Mouse (Mus musculus) liver, embryonic 14.5 days (tissue): Measurements from ENCODE around the gene Rab8a. TPM values are rescaled to one million over a fixed set of nuclear protein-coding genes. Genes with fewer than 3 reads are reported as not detected.
A peak's percentile ranks its signal among the peaks of the same experiment; 100 is the strongest.

Experiments used
- ATAC-seq: fragments of 200-750 bp; cut with Nextera tagmentation; 2 replicates; pipeline ENCODE4 v1.8.0; 2017; ENCODE audit warnings: moderate number of reproducible peaks, mild to moderate bottlenecking, moderate library complexity; ENCODE audit not compliant: insufficient read depth
- DNase-seq, 3 experiments: peaks; one replicate each; pipeline ENCODE4 v3.0.0-alpha.2; 2012 to 2013; ENCODE audit warnings: low read depth in 3 of 3, low spot score in 3 of 3
- H3K27ac ChIP-seq: fragments of 300-500 bp; sonication (generic); 2 replicates; pipeline ENCODE4 v1.5.1; 2014; ENCODE audit warnings: moderate library complexity, mild to moderate bottlenecking, control low read depth, inconsistent platforms
- H3K27me3 ChIP-seq: fragments of 300-500 bp; sonication (generic); 2 replicates; pipeline ENCODE4 v1.6.1; 2014; ENCODE audit warnings: mild to moderate bottlenecking, low read length, moderate library complexity; ENCODE audit not compliant: control insufficient read depth, insufficient read depth
- H3K36me3 ChIP-seq: fragments of 300-500 bp; sonication (generic); replicated peaks from 2 replicates; pipeline ENCODE4 v1.6.1; 2014; ENCODE audit warnings: low read depth; ENCODE audit not compliant: control insufficient read depth, insufficient read depth
- H3K4me1 ChIP-seq, 2 experiments: fragments of 200-500 bp in 1 of 2; fragments of 300-500 bp in 1 of 2; sonication (generic) in 1 of 2; replicated peaks; 2 replicates each; pipeline ENCODE4 v1.6.1; 2012 to 2014; ENCODE audit warnings: antibody characterized with exemption in 1 of 2, inconsistent platforms in 1 of 2, low read length in 1 of 2; ENCODE audit not compliant: control insufficient read depth in 2 of 2, insufficient read depth in 2 of 2
- H3K4me2 ChIP-seq: fragments of 300-500 bp; sonication (generic); 2 replicates; pipeline ENCODE4 v1.6.1; 2014; ENCODE audit warnings: low read depth, mild to moderate bottlenecking, control low read depth, moderate library complexity
- H3K4me3 ChIP-seq, 2 experiments: fragments of 200-500 bp in 1 of 2; fragments of 300-500 bp in 1 of 2; sonication (generic) in 1 of 2; 2 replicates each; pipeline ENCODE4 v1.5.1; 2012 to 2014; ENCODE audit warnings: low read depth in 2 of 2, low read length in 2 of 2, mild to moderate bottlenecking in 2 of 2, control low read depth in 1 of 2, inconsistent platforms in 1 of 2, moderate library complexity in 1 of 2; ENCODE audit not compliant: insufficient read depth in 1 of 2
- H3K9ac ChIP-seq: fragments of 300-500 bp; sonication (generic); replicated peaks from 2 replicates; pipeline ENCODE4 v1.6.1; 2014; ENCODE audit warnings: mild to moderate bottlenecking, control low read depth, moderate library complexity
- H3K9me3 ChIP-seq: fragments of 300-500 bp; sonication (generic); 2 replicates; pipeline ENCODE4 v1.6.1; 2016; ENCODE audit warnings: low read length, mixed read lengths; ENCODE audit not compliant: control insufficient read depth
- CTCF ChIP-seq: IDR thresholded peaks from 2 replicates; pipeline ENCODE4 v1.5.1; 2016; ENCODE audit warnings: antibody characterized with exemption, low read depth, control low read depth
- EP300 ChIP-seq: IDR thresholded peaks from 2 replicates; pipeline ENCODE4 v1.6.1; 2016; ENCODE audit warnings: antibody characterized with exemption, low read depth
- WGBS: fragments of 180-500 bp; shearing (Covaris S2); extraction: QIAGEN DNeasy Blood & Tissue Kit; methylation state at CpG from one replicate; pipeline ENCODE4 v1.1.7; 2014; ENCODE audit not compliant: insufficient replicate concordance; 5-methylcytosine and 5-hydroxymethylcytosine counted together
- polyA plus RNA-seq, 2 experiments: library from polyadenylated mRNA; depleted of rRNA in 1 of 2; stranded (reverse) in 1 of 2; unstranded in 1 of 2; fragments of >200 nt; fragmentation: Nextera tagmentation in 1 of 2; extraction: Ambion mirVana in 1 of 2; gene quantifications; 2 replicates each; pipeline versions ENCODE4 v1.2.1 to v1.2.3; 2012 to 2014

The Rab8a gene
- polyA plus RNA-seq, 2 experiments, result 50.7 to 59.7 TPM

DNA sequence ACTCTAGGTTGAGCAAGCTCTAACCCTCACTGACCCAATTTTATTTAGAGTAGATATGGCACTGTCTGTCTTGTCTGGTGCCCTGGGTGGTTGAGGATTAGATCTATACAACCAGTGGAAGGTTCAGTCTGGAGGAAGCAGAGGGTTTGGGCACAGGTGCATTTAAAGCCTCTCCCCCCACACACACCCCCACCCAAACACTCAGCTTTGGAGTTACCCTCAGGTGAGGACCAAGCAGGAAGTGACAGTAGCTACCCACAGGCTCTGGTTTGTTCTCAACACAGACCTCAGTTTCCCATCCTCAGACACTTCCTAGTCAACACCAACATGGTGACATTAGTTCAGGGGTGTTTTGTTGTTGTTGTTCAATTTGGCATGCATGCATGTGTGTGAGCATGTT lies 1.8 kb downstream of the Rab8a start:
- TF ChIP-seq CTCF (no peak), EP300 (no peak)
- no peak for ATAC-seq
- H3K36me3 ChIP-seq, result peaks cover 9% of the 10 kb centered on the region
- no peaks in the 10 kb centered on the region for H3K27me3 ChIP-seq
- H3K27ac ChIP-seq, result no peak overlapping the region
- peak overlapping the region in 1 of 2 experiments; percentile 93; a peak in 2 of 4 replicates for H3K4me3 ChIP-seq
- DNase-seq, result no peak
- no peak overlapping the region; the same call in 1 of the 2 replicates for H3K9ac ChIP-seq
- peak overlapping the region; percentile 94 for H3K4me2 ChIP-seq
- no peaks in the 10 kb centered on the region for H3K9me3 ChIP-seq
- H3K4me1 ChIP-seq, result peaks cover 20 to 22% of the 10 kb centered on the region in 2 experiments

DNA sequence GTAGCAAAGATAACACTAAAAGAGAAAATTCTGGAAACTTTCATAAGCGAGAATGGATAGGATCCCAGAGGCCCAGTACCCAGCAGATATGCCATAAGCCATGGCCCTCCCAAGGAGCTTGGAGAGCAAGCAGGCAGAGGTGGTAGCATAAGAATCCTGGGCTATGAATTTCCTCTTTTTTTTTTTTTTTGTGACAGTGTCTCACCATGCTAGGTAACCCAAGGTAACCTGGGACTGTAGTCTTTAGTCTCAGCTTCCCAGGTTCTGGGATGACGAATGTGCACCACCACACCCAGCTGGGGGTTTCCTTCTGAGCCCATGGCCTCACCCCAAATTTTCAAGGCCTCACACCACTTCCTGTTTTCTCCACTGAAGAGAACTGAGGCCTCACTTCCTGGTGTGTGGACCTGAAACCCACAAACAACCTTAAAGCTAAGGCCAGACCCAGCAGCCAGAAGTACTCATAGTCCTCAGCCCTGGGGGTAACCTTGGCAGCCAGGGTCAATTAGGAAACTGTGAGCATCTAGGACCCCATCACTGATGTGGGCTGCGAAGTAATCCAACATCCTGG lies 8.2 kb downstream of the Rab8a start:
- H3K27ac ChIP-seq, result no peak overlapping the region

DNA sequence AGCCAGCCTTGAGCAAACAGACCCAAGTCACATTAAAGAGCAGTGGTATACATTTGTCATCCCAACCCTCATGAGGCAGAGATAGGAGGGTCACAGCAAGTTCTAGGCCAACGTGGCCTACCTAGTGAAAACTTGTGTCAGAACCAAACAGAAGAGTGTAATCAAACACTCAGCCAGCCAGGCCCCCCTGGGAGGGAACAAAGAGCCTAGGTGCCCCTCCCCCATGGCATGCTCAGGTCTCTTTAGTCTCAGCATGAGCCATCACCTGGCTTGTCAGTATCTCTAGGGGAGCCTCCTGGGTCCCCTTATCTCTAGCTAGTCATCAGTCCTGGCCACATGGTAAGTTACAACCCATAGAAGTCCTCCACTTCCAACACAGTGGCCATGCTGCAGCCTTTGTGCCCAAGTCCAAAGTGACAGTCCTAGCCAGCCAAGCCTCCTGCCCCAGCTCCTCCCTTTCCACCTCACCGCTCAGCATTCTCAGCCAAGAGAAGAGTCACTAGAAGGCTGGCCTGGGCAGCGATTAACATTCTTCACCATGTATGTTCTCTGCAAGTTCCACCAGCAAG lies 8.8 kb downstream of the Rab8a start:
- TF ChIP-seq EP300, result no peak
- TF ChIP-seq CTCF, result no peak
- ATAC-seq (peak; percentile 26), DNase-seq (no peak)
- H3K4me2 ChIP-seq, result no peak overlapping the region
- peaks cover 0 to 10% of the 10 kb centered on the region in 2 experiments; a peak in 1 of 4 replicates for H3K4me1 ChIP-seq
- H3K4me3 ChIP-seq, result no peak overlapping the region
- no peak overlapping the region for H3K9ac ChIP-seq
- H3K27ac ChIP-seq, result no peak overlapping the region
- peaks cover 60% of the 10 kb centered on the region for H3K36me3 ChIP-seq
- no peaks in the 10 kb centered on the region for H3K27me3 ChIP-seq
- H3K9me3 ChIP-seq, result no peaks in the 10 kb centered on the region
- 72% methylated on average over 3 of the region's 3 CpGs for WGBS

More for the DNA sequence above, 8.2 kb downstream of the Rab8a start:
- Histone ChIP-seq H3K4me1 (peaks cover 0 to 10% of the 10 kb centered on the region in 2 experiments; a peak in 1 of 4 replicates), H3K4me2 (no peak overlapping the region), H3K9ac (no peak overlapping the region), H3K36me3 (peaks cover 57% of the 10 kb centered on the region), H3K4me3 (no peak overlapping the region), H3K27me3 (no peaks in the 10 kb centered on the region), H3K9me3 (no peaks in the 10 kb centered on the region)
- TF ChIP-seq EP300 (no peak), CTCF (no peak)
- 45% methylated on average over 3 of the region's 3 CpGs for WGBS
- ATAC-seq (no peak), DNase-seq (no peak)

DNA sequence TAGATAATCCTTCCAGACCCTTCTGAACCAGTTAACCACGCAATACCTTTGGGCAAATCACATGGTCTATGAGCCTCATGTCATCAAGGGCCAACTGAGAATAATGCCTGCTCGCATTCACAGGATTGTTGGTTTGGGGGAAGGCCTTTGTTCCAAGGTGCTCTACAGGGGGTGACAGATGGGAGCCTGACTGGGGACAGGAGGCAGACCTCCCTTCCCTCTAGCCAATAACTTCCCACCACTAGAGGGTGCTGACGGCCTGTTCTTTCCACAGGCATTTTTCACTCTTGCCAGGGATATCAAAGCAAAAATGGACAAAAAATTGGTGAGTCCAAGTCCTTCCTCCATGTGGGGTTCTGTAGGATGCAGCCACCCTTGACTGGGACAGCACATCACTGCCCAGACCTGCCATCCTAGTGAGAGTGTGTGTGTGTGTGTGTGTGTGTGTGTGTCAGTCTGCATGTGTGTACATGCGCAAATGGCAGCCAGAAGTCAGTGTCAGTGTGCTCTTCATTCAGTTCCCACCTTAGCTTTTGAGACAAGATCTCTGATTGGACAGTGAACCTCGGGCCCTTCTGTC lies 16.4 kb downstream of the Rab8a start:
- Histone ChIP-seq H3K4me1 (no peaks in the 10 kb centered on the region), H3K9ac (no peak overlapping the region), H3K4me3 (no peak overlapping the region), H3K36me3 (peaks cover 61% of the 10 kb centered on the region), H3K27ac (no peak overlapping the region), H3K4me2 (no peak overlapping the region), H3K27me3 (no peaks in the 10 kb centered on the region), H3K9me3 (no peaks in the 10 kb centered on the region)
- TF ChIP-seq CTCF (peak; percentile 86), EP300 (no peak)
- ATAC-seq (peak; percentile 22; the same call in 1 of the 2 replicates), DNase-seq (peak in 1 of 3 experiments; percentile 38)
- WGBS, result 58% methylated on average over 5 of the region's 5 CpGs

DNA sequence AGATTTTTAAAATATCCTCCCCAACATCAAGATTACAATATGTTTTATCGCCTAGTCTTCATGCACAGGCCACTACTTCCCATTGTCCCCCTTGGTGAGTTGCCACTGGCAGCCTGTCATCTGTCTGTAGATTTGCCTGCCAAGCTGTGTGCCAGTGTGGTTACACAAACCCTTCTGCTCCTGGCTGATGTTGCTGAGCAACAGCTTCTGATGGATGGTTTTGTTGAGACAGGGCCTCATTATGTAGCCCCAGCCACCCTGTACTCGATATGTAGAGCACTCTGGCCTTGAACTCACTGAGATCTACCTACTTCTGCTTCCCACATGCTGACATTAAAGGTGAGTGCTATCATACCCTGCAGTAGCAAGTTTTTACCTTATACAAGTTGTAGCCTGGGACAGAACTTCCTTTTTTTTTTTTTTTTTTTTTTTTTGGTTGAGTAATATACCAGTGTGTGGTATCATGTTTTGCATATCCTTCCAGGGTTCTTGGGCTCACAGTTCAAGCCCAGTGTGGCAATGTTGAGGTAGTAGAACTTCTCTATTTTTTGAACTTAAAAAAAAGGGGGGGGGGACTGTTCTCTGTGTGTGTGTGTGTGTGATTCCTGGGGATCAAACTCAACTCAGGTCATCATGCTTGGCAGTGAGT lies 22.7 kb downstream of the Rab8a start:
- 38% methylated on average over 2 of the region's 2 CpGs for WGBS
- TF ChIP-seq CTCF, result no peak
- no peak for TF ChIP-seq EP300
- Histone ChIP-seq H3K36me3 (peaks cover 10% of the 10 kb centered on the region), H3K9ac (no peak overlapping the region), H3K4me1 (no peaks in the 10 kb centered on the region), H3K27ac (no peak overlapping the region), H3K4me2 (no peak overlapping the region), H3K9me3 (no peaks in the 10 kb centered on the region), H3K27me3 (no peaks in the 10 kb centered on the region), H3K4me3 (no peak overlapping the region)
- no peak; the same call in 1 of the 2 replicates for ATAC-seq
- DNase-seq, result peak in 1 of 3 experiments; percentile 23
